Mouse (Mus musculus) C2C12 (cell line): ENCODE results near the gene Sema6c.
"Not testable (repeated sequence)": the region's sequence is repeated elsewhere in the genome, so short reads cannot be mapped to it uniquely, and the experiment has no call there.

Source experiments
- CTCF ChIP-seq: IDR thresholded peaks from one replicate; pipeline ENCODE4 v1.5.1; 2011; ENCODE audit not compliant: control insufficient read depth, insufficient read depth, insufficient read length
- MAX ChIP-seq: IDR thresholded peaks from one replicate; pipeline ENCODE4 v1.6.1; 2011; ENCODE audit warnings: mild to moderate bottlenecking, control low read depth
- MYOD1 ChIP-seq: IDR thresholded peaks from one replicate; pipeline ENCODE4 v1.6.1; 2011; ENCODE audit warnings: low read depth; ENCODE audit not compliant: control insufficient read depth, insufficient read length
- USF1 ChIP-seq: IDR thresholded peaks from one replicate; pipeline ENCODE4 v1.6.1; 2011; ENCODE audit warnings: low read depth, mild to moderate bottlenecking, control low read depth, moderate library complexity

DNA sequence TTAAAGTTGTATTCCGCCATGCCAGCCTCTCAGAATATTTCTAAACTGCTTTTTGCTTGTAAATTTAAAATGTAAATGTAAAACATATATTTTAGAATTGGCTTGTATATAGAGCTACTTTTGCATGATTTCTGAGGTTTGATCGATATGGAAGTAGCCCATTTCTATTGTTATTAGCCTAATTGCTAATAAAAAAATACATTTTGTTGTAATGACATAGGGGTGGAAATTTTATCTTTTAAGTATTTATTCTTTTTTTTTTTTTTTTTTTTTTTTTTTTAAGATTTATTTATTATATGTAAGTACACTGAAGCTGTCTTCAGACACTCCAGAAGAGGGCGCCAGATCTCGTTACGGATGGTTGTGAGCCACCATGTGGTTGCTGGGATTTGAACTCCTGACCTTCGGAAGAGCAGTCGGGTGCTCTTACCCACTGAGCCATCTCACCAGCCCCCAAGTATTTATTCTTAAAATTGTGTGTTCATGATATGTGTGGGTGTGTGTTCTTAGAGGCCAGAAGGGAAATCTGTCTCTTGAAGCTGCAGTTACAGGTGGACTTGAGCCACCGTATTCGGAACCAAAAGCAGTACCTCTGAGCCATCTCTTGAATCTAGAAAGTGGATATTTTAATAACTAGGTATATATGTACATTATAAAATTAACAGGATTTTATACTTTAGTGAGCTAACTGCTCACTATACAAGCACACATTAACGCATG is 52.8 kb downstream of the Sema6c start:
- TF ChIP-seq USF1, MAX, CTCF, MYOD1: not testable (repeated sequence)
